Mouse (Mus musculus) lung, postnatal 36 days (tissue): Measurements from ENCODE around the gene Mat2a.
"Not testable (repeated sequence)": the region's sequence is repeated elsewhere in the genome, so short reads cannot be mapped to it uniquely, and the experiment has no call there.

Experiments used
- DNase-seq: peaks from one replicate; pipeline ENCODE4 v3.0.0; 2022; ENCODE audit warnings: mixed read lengths

The Mat2a gene

DNA sequence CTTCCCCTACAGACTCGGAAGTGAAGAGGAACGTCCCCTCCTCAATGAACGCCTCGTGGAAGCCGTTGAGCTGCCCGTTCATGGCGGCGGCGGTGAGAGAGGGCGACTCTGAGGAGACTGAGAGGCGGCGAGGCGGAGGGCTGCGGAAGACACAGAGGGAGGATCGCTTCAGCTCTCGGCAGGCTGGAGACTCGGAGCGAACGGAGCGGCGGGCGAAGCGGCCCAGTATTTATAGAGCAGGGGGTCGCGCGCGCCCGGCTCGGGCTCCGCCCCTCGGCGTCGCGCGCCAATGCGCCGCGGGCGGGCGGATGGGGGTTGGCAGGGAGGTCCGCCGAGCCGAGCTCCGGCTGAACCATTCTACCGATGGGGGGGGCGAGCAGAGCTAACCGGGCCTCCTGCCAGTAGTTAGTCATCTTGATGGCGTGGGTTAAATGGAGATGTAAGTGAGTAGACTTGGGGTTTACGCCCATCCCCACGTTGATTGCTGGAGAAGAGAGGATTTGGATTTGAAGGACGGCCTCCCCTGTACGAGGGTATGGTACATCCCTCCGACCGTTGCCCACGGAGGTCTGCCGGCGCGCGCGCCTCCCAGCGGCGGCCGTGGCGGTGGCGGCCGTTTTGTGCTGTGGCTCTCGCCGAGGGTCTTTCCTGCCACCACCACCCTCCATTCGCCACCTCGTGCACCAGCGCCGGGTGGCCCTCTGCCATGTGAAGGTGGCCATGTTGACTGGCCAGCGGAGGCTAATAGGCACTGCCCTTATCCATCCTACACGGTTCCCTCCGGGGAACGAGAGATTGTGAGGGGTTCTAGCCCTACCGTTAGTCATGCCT, at the start of gene Mat2a:
Gene Mat2a, minus strand, starts transcription at position 204 of the 831 bp plus-strand sequence.
- DNase-seq: peak; percentile 89

DNA sequence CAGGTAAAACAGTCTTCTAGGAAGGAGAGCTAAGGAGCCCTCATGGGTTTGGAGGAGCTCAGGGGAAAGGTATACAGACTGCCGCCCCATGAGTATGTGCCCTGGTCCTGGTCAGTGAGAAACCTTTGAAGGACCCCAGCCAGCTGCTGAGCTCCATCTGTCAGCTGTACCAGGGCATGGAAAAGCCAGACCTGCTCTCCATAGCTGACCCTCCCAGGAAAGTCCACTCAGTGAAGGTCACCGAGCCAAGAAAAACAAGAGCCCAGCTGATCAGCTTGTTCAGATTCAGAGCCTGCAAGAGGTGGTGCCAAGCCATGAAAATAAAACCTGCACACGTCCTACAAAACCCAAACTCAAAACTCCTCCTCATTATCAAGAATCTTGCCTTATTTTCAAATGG, 49.5 kb upstream of the Mat2a start:
- DNase-seq: peak; percentile 70

DNA sequence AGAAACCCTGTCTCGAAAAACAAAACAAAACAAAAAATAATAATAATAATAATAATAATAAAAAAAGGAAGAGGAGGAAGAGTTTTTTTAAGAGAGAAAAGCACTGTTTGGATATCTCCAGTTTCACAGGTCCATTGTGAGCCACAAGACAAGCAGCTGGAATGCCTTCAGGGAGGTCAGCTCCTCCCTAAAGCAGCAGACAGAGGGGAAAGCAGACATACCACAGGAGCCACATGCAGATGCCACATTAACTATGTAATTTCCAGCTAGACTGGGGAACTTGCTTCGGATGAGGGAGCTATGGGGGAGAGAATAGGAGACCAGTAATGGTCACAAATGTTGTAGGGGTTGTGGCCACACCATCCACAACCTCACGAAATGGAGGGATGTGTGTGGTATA, 47.9 kb upstream of the Mat2a start:
- no peak for DNase-seq

DNA sequence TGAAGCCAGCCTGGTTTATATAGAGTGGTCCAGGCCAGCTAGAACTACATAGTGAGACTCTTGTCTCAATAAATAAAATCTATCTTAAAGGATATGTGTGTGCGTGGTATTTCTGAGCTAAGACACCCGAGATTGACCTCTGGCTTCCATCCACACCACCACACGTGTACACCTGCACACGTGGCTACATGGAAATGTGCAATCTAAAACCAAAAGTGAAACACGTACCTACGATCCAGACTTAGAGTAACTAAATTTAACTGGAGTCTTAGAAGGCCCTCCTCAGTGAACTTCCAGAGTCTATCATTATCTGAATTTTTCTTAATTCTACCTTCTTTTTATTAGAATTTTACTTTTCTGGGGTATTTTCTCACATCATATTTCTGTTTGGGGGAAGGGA, 46.9 kb upstream of the Mat2a start:
- DNase-seq: no peak

DNA sequence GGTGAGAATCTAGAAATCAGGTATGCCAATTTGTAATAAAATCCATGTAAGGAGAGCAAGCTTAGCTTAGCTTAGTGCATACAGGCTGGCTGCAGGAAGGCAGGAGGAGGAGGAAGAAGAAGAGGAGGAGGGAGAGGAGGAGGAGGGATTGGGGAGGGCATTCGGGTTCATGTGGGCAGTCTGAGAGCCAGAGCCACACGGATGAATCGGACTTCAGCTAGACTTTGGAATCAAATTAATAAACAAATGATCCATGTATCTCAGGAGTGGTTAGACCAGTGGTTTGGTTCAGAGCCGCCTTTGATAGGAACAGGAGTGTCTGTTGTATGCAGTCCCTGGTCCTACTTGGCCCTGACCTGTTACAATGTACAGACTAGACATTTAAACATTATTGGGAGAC, 45.5 kb upstream of the Mat2a start:
- DNase-seq: no peak

DNA sequence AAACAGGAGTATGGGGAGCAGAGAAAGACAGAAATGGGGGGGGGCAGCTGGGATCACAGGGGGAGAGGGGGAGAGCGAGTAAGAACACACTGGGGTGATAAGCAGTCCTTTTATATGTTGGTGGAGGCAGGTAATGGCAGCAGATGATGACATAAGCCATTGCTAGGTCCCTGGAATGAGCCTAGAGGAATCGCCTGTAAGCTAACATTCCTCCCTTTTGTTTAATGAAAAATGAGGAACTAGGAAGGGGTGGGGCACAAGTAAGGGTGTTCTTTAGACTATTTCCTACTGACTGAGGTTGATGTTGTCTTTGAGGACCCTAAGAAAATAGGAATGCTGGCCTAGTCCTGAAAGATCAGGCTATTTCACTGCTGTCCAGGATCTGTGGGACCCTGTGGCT, 42.8 kb upstream of the Mat2a start:
- DNase-seq: no peak

DNA sequence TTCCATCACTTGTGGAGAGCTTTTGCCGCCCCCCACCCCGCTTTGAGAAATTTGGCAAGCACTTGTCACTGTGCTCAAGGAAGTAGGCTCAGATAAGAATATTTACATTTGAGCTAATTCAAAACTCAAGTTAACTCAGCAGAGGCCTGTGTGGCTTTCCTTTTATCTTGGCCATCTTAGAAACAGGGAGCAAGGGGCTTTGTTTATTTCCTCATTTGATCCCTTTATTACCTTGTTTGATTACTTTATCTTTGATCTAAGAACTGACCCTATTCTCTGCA, 41.0 kb upstream of the Mat2a start:
- peak; percentile 63 for DNase-seq

DNA sequence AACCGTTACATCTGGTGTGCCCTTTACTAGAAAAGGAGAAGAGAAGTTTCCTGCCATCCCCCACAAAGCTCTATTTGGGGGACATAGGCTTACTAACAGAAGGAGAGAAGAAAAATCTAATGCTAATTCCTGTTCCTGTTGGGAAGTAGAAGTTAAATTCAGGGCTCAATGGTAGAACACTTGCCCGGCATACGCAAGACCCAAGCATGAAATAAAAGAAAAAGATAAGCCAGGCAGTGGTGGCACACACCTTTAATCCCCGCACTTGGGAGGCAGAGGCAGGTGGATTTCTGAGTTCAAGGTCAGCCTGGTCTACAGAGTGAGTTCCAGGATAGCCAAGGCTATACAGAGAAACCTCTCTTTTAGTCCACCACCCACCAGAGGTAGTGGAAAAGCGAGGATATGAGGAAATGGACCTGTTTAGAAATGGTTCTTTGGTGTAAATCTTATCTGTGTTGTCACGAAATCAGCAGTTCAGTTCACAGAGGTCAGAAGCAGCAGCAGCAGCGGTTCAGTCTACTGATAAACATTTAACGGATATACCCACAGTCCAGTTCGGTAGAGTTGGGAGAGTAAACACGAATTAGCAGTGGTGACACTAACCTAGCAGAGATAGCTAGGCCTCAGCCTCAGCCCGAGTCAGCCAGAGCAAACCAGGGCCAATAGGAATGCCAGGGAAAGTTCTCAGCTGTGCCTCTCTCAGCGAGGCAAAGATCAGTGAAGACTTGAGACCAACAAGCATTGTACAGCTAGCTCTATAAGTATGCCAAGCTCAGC, 40.5 kb upstream of the Mat2a start:
- no peak for DNase-seq

DNA sequence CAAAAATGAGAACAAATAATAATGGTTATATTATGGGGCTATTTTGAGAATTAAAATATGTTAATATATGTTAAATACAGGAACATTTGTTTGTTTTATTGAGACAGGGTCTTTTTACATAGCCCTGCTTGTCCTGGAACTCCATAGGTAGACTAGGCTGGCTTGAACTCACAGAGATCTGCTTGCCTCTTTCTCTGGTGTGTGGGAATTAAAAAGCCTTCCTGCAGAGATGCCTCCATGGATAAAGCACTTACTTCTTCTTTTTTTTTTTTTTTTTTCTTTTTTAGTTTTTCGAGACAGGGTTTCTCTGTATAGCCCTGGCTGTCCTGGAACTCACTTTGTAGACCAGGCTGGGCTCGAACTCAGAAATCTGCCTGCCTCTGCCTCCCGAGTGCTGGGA, 39.3 kb upstream of the Mat2a start:
- DNase-seq: not testable (repeated sequence)

DNA sequence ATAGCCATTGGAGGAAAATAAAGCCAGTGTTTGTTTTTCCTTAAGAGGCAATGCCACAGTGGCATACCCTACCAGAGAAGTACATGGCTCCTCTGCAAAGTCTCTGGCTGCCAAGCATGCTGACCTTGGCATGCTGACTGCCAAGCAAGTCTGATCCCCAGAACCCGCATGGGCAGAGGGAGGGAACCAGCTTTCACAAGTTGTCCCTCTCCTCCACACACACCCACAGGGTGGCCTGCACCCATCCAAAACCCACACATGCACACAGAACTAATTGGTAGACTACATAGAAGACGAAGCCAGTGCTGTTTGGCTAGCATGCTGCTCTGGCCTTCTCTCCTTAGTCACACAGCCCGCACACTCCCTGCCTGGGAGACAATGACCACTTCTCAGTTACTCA, 38.3 kb upstream of the Mat2a start:
- DNase-seq: peak; percentile 43

DNA sequence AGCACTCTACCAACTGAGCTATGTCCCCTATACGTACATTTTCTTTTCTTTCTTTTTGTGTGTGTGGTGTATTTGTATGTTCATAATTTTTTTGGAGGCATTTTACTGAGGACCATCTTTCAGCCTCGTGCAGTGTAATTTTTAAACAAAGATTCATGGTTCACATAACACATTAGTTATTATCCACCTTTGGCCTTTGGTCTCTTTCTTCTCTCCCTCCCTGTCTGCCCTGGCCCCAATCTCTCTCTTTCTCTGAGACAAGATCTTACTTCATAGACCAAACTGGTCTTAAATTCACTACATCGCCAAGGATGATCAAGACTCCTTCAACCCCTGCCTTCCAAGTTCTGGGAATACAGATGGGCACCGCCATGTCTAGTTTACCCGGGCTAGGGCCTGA, 37.5 kb upstream of the Mat2a start:
- no peak for DNase-seq

DNA sequence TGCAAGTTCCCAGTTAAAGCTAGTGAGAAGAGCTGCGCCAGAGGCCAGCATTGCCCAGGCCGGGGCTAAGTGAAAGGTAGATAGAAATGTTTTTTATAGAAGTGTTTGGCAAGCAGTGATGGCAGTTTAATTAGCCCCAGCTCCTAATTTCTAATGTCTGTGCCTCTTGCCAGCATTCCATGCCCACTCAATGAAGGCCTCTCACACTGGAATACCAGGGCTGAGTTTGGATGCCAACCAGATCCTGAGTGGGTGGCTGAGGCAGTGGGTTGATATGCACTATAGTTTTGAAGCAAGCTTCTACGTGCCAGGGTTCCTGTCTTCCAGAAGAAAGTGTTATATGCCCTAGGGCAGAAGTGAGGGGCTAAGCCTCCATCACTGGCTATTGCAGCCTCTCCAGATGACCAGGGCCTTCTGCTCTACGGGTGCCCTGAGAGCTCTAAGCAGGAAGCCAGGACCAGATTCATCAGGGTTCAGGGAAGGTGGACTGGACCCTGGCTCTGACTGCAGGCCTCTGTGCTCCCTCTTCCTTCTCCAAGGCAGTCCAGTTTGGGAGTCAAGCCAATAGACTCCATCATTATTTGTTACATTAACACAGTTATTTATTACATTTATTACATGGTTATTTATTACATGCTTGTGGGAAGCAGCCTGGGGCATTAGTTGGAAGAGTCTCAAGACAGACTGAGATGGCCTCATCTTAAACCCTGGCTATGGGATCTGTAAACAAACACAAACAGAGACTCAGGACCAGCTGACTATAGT, 36.0 kb upstream of the Mat2a start:
- peak; percentile 26 for DNase-seq

DNA sequence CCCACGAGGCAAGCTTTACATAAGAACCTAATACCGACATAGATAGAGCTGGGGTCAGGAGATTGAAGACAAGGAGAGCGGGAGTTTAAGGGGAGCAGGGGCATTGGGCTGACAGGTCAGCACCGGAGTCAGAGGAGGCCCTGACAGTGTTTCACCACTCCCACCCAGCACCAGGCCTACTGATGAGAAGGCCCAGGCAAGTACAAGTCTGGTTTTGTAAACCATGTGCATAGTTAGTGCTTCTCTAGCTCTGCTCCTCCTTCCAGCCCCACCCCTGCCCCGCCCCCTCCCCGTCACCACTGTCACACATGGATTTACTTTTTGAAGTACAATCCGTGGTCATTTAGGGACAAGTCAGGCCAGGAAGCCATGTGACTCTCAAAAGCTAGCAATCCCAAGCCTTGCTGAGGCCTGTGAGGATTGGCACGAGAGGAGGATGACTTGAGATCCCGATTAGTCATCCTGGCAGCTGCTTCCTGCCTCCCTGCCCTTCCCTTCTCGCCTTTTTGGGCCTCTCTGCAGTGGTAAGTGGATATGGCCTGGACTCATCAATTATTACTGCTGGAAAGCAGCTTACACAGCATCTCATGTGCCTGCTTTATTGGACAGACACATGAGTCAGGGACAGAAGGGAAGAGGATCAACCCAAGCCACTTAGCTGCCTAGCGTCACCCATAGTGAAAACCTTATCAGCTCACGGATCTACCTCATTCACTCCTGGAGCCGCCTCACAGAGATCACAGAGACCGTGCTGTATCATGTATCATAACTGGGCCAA, 34.1 kb upstream of the Mat2a start:
- peak; percentile 81 for DNase-seq

DNA sequence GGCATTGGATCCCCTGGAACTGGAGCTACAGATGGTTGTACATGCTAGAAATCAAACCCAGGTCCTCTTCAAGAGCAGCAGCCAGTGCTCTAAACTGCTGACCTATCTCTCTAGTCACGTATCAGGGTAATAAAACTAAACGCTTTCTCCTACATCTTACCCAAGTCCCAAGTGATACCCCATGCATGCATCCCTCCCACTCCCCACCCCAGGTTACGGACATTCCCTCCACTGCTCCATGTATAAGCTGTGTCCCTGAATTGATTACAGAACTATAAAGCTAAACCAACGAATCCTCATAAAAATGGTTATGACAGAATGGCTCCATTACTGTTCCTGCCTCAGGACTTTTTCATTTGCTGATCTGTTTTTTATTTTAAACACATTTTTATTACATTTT, 26.8 kb upstream of the Mat2a start:
- no peak for DNase-seq

DNA sequence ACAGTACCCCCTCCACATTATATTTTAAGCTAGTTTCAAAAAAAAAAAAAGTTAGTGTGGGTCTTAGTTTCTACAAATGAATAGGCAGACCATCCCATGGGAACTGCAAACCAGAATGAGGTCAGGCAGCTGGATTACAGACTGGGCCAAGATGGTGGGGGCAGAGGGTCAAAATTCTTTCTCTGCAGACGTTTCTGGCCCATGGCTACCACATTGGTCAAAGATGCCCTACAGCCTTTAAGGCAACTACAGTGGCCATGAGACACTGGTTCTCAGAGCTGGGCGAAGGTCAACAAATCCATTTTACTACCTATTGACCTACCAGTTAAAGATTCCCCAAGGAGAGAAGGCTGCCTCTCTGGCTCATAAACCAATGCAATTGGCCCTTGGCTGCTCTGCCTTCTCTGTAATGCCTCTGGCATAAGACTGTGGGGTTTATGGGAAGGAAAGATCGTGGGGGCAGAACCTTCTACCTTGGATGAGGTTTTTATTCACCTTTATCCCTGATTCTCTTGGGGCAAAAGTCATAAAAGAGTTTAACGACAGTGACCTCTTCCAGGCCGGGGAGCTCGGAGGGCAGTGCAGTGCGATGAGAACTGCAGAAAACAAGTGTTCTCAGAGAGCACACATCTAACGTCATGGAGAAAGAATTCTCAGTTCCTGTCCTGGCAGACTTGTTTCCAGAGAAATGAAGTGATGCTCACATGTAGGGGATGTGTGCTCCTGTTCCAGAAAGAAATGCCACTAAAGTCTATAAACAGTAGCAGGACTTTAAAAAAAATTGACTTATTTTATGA, 26.2 kb upstream of the Mat2a start:
- no peak for DNase-seq

DNA sequence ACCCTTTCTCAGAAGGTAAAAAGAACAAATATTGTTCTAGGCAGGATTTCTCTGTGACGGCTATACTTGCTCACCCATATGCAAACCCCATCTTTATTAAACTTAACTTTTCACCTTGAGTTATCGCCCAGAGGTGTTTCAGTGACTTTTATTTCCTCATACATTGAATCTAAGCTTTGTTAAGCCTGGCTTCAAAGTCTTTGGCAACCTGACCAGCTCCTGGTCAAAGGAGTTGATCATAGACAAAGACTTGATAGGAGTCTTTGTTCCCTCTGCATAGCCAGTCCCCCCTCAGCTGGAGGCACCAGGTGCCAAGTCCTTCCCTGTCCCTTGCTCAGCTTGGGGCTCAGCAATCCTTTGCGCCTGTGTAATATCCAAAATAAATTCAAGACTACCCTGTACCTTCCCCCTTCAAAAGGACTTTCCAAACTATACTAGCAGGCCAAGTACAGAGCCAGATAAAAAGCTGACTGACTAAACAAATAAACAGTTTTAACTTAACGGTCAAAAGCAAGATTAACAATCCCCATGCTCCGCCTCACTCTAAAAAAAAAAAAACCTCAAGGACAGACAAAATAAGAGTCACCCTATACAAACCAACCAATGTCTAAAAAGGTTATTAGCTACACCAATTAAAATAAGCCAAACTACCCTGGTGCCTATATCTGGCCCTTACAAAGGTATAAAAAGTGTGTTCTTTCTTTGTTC, 23.3 kb upstream of the Mat2a start:
- not testable (repeated sequence) for DNase-seq

DNA sequence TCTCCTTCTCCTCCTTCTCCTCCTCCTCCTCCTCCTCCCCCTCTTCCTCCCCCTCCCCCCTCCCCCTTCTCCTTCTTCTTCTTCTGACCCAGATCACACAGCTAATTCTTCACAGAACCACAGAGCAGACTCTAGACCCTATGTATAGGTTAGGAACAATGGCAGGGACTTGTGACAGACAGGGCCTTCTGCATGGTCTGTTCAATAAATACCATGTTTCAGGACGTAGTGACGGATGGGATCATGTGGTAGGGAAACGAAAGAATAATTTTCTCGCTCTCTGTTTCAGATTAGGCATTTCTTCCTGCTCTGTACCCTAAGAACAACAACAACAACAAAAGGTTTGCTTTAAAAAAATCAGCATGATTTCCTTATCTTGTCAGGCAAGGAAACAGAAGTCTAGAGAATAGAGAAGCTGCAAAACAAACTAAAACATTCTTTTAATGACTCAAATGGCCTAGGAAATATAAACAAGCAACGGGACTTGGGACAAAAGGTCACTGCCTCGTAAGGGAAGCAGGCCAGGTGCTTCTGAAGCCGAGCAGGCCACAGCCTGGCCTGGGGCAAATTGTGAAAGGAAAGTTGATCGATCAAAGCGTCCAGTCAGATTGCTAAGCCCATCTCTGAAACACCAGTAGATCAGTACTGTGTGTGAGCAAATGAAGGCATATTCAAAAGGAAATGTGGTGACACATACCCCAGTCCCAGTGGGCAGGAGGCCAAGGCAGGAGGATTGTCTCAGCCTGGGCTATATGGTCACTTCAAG, 20.9 kb upstream of the Mat2a start:
- DNase-seq: peak; percentile 55

DNA sequence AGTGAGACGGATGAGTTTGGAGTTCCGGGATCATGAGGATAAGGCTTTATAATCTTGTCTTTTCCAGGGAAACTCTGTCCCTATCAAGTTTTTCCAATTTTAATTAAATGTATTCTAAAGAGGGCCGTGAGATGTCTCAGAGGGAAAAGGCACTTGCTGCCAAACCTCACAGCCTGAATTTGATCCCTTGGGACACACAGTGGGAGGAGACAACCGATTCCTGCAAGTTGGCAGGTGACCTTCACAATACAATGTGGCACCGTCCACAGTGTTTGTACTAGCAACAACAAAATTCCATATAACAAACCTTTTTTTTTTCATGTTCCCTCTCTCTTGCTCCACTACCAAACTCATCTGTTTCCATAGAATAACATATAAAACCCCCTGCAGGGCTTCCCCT, 19.6 kb upstream of the Mat2a start:
- DNase-seq: no peak

DNA sequence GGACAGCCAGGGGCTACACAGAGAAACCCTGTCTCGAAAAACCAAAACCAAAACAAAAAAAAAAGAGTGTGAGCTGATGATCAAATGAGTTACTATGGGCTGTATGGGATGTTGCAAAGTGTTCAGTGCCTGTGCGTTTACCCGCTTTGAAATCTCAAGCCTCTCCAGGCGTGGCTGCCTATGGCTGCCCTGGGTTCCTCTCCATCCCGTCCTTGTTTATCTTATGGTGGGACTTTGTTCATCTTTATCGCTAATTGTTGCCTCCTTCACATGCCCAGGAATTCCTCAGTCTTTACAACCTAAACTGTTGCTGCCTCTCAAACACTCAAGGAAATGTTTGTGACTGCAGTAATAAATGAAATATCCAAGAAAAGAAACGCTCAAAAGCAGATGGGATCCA, 19.1 kb upstream of the Mat2a start:
- no peak for DNase-seq

DNA sequence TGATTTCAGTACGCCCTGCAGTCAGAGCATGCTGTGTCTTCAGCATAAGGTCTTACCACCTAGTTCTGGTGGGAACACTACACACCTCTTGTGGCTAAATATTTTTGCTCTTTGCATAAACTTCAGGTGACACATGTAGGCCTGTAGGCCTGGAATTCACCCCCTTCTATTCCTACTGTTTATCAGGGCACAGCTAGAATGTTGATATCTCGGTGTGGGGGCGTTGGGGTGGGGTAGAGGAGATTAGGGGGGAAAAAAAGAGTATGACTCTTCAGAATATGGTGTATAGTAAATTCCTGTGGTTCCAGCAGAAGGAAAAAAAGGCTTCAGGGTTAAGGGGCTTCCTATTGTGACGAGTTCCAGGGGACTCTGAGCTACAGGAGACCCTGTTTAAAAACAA, 17.2 kb upstream of the Mat2a start:
- no peak for DNase-seq
